Mouse (Mus musculus): ENCODE data around the gene Kbtbd3. TPM values are rescaled to one million over a fixed set of nuclear protein-coding genes. Genes with fewer than 3 reads are reported as not detected.

Kbtbd3 gene
- polyA plus RNA-seq (2015; fragmentation: Nextera tagmentation; extraction: Ambion mirVana) = 6.5 and 7.0 TPM in 2 replicates

GRCm38 (mm10) chr9:4309351-4310085 is at the start of gene Kbtbd3, which contains the start of gene Aasdhppt:
Gene Kbtbd3 (plus strand): TSS chr9:4309833.
Gene Aasdhppt (minus strand): TSS chr9:4309471.
- H3K9ac ChIP-seq = peak within 1 kb of the TSS; percentile 69
- H3K4me3 ChIP-seq = peak within 1 kb of the TSS; percentile 82
- peak within 1 kb of the TSS; percentile 83 for H3K27ac ChIP-seq
- peak; percentile 99 for ATAC-seq (ENCODE audit: borderline replicate concordance, extremely low read depth, low FRiP score, low TSS enrichment)
- H3K4me2 ChIP-seq = peak within 1 kb of the TSS; percentile 63
- H3K4me1 ChIP-seq = peaks cover 17% of the 10 kb centered on the region
- no peaks in the 10 kb centered on the region for H3K27me3 ChIP-seq
- H3K9me3 ChIP-seq = no peaks in the 10 kb centered on the region
- no peaks in the 10 kb centered on the region for H3K36me3 ChIP-seq
- WGBS = under 1% methylated on average over 53 of the region's 53 CpGs

GRCm38 (mm10) chr9:4259841-4260745 is 49.5 kb upstream of the Kbtbd3 start:
- WGBS = 42% methylated on average over 64 of the region's 65 CpGs
- Histone ChIP-seq H3K9ac (no peak overlapping the region), H3K9me3 (peaks cover 10% of the 10 kb centered on the region; the same call in 1 of the 2 replicates), H3K27me3 (no peaks in the 10 kb centered on the region), H3K4me2 (peak overlapping the region; percentile 33; the same call in 1 of the 2 replicates), H3K4me3 (peak overlapping the region; percentile 26), H3K27ac (no peak overlapping the region), H3K36me3 (no peaks in the 10 kb centered on the region), H3K4me1 (no peaks in the 10 kb centered on the region)
- 0 out of 2 replicates have a peak, but pooled peaks have one; percentile 31 for ATAC-seq (ENCODE audit: borderline replicate concordance, extremely low read depth, low FRiP score, low TSS enrichment)

- ATAC-seq (ENCODE audit: borderline replicate concordance, extremely low read depth, low FRiP score, low TSS enrichment) = no peak
- Histone ChIP-seq H3K9me3 (peaks cover 10% of the 10 kb centered on the region; the same call in 1 of the 2 replicates), H3K4me2 (peak overlapping the region; percentile 33; the same call in 1 of the 2 replicates), H3K27ac (no peak overlapping the region), H3K4me1 (no peaks in the 10 kb centered on the region), H3K36me3 (no peaks in the 10 kb centered on the region), H3K9ac (no peak overlapping the region), H3K4me3 (peak overlapping the region; percentile 26), H3K27me3 (no peaks in the 10 kb centered on the region)
- WGBS = 63% methylated on average over 12 of the region's 12 CpGs
Observed at GRCm38 (mm10) chr9:4260746-4261090, 48.9 kb upstream of the Kbtbd3 start.

GRCm38 (mm10) chr9:4266881-4267280 is 42.8 kb upstream of the Kbtbd3 start:
- H3K27ac ChIP-seq = no peak overlapping the region
- ATAC-seq (ENCODE audit: borderline replicate concordance, extremely low read depth, low FRiP score, low TSS enrichment) = peak; percentile 19; the same call in 1 of the 2 replicates
- no peak overlapping the region for H3K4me3 ChIP-seq
- no peaks in the 10 kb centered on the region for H3K36me3 ChIP-seq
- no peak overlapping the region for H3K4me2 ChIP-seq
- no peak overlapping the region for H3K9ac ChIP-seq
- H3K27me3 ChIP-seq = no peaks in the 10 kb centered on the region
- 89% methylated on average over 3 of the region's 3 CpGs for WGBS
- no peaks in the 10 kb centered on the region for H3K4me1 ChIP-seq
- H3K9me3 ChIP-seq = no peaks in the 10 kb centered on the region

- no peaks in the 10 kb centered on the region for H3K27me3 ChIP-seq
- H3K4me3 ChIP-seq = no peak overlapping the region
- H3K27ac ChIP-seq = no peak overlapping the region
- 23% methylated on average over 3 of the region's 3 CpGs for WGBS
- no peak overlapping the region for H3K9ac ChIP-seq
- no peak for ATAC-seq (ENCODE audit: borderline replicate concordance, extremely low read depth, low FRiP score, low TSS enrichment)
- H3K36me3 ChIP-seq = peaks cover 7% of the 10 kb centered on the region; the same call in 1 of the 2 replicates
- H3K4me2 ChIP-seq = no peak overlapping the region
- no peaks in the 10 kb centered on the region for H3K4me1 ChIP-seq
- H3K9me3 ChIP-seq = no peaks in the 10 kb centered on the region
Observed at GRCm38 (mm10) chr9:4283850-4284249, 25.8 kb upstream of the Kbtbd3 start.

- Histone ChIP-seq H3K36me3 (peaks cover 20% of the 10 kb centered on the region), H3K4me1 (no peaks in the 10 kb centered on the region), H3K4me3 (no peak overlapping the region), H3K27me3 (no peaks in the 10 kb centered on the region), H3K27ac (no peak overlapping the region), H3K9ac (no peak overlapping the region), H3K4me2 (no peak overlapping the region), H3K9me3 (no peaks in the 10 kb centered on the region)
- no peak for ATAC-seq (ENCODE audit: borderline replicate concordance, extremely low read depth, low FRiP score, low TSS enrichment)
- 93% methylated on average over 2 of the region's 2 CpGs for WGBS
Observed at GRCm38 (mm10) chr9:4300466-4300865, 9.2 kb upstream of the Kbtbd3 start.

- H3K4me3 ChIP-seq = no peak overlapping the region
- 51% methylated on average over 1 of the region's 1 CpGs for WGBS
- H3K27ac ChIP-seq = no peak overlapping the region
- ATAC-seq (ENCODE audit: borderline replicate concordance, extremely low read depth, low FRiP score, low TSS enrichment) = no peak
- H3K9ac ChIP-seq = no peak overlapping the region
- H3K4me1 ChIP-seq = peaks cover 11% of the 10 kb centered on the region
- H3K36me3 ChIP-seq = peaks cover 9% of the 10 kb centered on the region; the same call in 1 of the 2 replicates
- no peaks in the 10 kb centered on the region for H3K9me3 ChIP-seq
- H3K4me2 ChIP-seq = no peak overlapping the region
- no peaks in the 10 kb centered on the region for H3K27me3 ChIP-seq
Observed at GRCm38 (mm10) chr9:4304867-4305266, 4.8 kb upstream of the Kbtbd3 start.

- peak overlapping the region; percentile 63 for H3K4me2 ChIP-seq
- H3K27ac ChIP-seq = peak overlapping the region; percentile 82
- H3K4me3 ChIP-seq = peak overlapping the region; percentile 82
- WGBS = under 1% methylated on average over 36 of the region's 36 CpGs
- peak; percentile 53; the same call in 1 of the 2 replicates for ATAC-seq (ENCODE audit: borderline replicate concordance, extremely low read depth, low FRiP score, low TSS enrichment)
- H3K27me3 ChIP-seq = no peaks in the 10 kb centered on the region
- H3K9me3 ChIP-seq = no peaks in the 10 kb centered on the region
- H3K9ac ChIP-seq = peak overlapping the region; percentile 69
- H3K36me3 ChIP-seq = no peaks in the 10 kb centered on the region
- H3K4me1 ChIP-seq = peaks cover 17% of the 10 kb centered on the region
Observed at GRCm38 (mm10) chr9:4308628-4309350, 844 bp upstream of the Kbtbd3 start.

GRCm38 (mm10) chr9:4310706-4311105 is 1.1 kb downstream of the Kbtbd3 start:
- Histone ChIP-seq H3K4me1 (peaks cover 17% of the 10 kb centered on the region), H3K9ac (peak overlapping the region; percentile 62), H3K4me2 (peak overlapping the region; percentile 63), H3K27me3 (no peaks in the 10 kb centered on the region), H3K36me3 (no peaks in the 10 kb centered on the region), H3K27ac (no peak overlapping the region), H3K4me3 (peak overlapping the region; percentile 82), H3K9me3 (no peaks in the 10 kb centered on the region)
- ATAC-seq (ENCODE audit: borderline replicate concordance, extremely low read depth, low FRiP score, low TSS enrichment) = no peak
- 57% methylated on average over 3 of the region's 3 CpGs for WGBS

- ATAC-seq (ENCODE audit: borderline replicate concordance, extremely low read depth, low FRiP score, low TSS enrichment) = no peak
- H3K27me3 ChIP-seq = no peaks in the 10 kb centered on the region
- H3K9me3 ChIP-seq = no peaks in the 10 kb centered on the region
- no peak overlapping the region for H3K27ac ChIP-seq
- no peak overlapping the region for H3K4me2 ChIP-seq
- H3K36me3 ChIP-seq = no peaks in the 10 kb centered on the region
- H3K9ac ChIP-seq = no peak overlapping the region
- H3K4me1 ChIP-seq = peaks cover 17% of the 10 kb centered on the region
- 79% methylated on average over 3 of the region's 3 CpGs for WGBS
- no peak overlapping the region; the same call in 1 of the 2 replicates for H3K4me3 ChIP-seq
Observed at GRCm38 (mm10) chr9:4311162-4311561, 1.5 kb downstream of the Kbtbd3 start.

GRCm38 (mm10) chr9:4313946-4314345 is 4.3 kb downstream of the Kbtbd3 start:
- ATAC-seq (ENCODE audit: borderline replicate concordance, extremely low read depth, low FRiP score, low TSS enrichment) = no peak
- Histone ChIP-seq H3K27ac (no peak overlapping the region), H3K27me3 (no peaks in the 10 kb centered on the region), H3K4me1 (peaks cover 6% of the 10 kb centered on the region), H3K9ac (no peak overlapping the region), H3K4me3 (no peak overlapping the region), H3K36me3 (no peaks in the 10 kb centered on the region), H3K9me3 (no peaks in the 10 kb centered on the region), H3K4me2 (no peak overlapping the region)
- 76% methylated on average over 4 of the region's 4 CpGs for WGBS

All from lung, embryonic 15.5 days (tissue).